Mouse (Mus musculus) forebrain, postnatal 0 days (tissue): Measurements from ENCODE around the gene Cnst. TPM values are rescaled to one million over a fixed set of nuclear protein-coding genes. Genes with fewer than 3 reads are reported as not detected.

Source experiments
- ATAC-seq: fragments of 200-750 bp; cut with Nextera tagmentation; 2 replicates; pipeline ENCODE4 v1.8.0; 2017; ENCODE audit warnings: mild to moderate bottlenecking, moderate library complexity
- DNase-seq: peaks from one replicate; pipeline ENCODE4 v3.0.0-alpha.2; 2015
- H3K27ac ChIP-seq: fragments of 300-500 bp; sonication (generic); 2 replicates; pipeline ENCODE4 v1.5.1; 2014; ENCODE audit warnings: low read depth, mild to moderate bottlenecking, antibody characterized with exemption, low read length, moderate library complexity, mixed read lengths
- H3K27me3 ChIP-seq: fragments of 300-500 bp; sonication (generic); 2 replicates; pipeline ENCODE4 v1.6.1; 2014; ENCODE audit warnings: mild to moderate bottlenecking, low read length, mixed read lengths; ENCODE audit not compliant: insufficient read depth
- H3K36me3 ChIP-seq: fragments of 300-500 bp; sonication (generic); 2 replicates; pipeline ENCODE4 v1.6.1; 2014; ENCODE audit warnings: mild to moderate bottlenecking, moderate library complexity; ENCODE audit not compliant: insufficient read depth
- H3K4me1 ChIP-seq: fragments of 300-500 bp; sonication (generic); 2 replicates; pipeline ENCODE4 v1.6.1; 2014; ENCODE audit warnings: antibody characterized with exemption; ENCODE audit not compliant: insufficient read depth
- H3K4me2 ChIP-seq: fragments of 300-500 bp; sonication (generic); 2 replicates; pipeline ENCODE4 v1.6.1; 2014; ENCODE audit warnings: low read depth, mild to moderate bottlenecking, moderate library complexity
- H3K4me3 ChIP-seq: fragments of 300-500 bp; sonication (generic); 2 replicates; pipeline ENCODE4 v1.5.1; 2014; ENCODE audit warnings: low read depth, low read length, mixed read lengths
- H3K9ac ChIP-seq: fragments of 300-500 bp; sonication (generic); 2 replicates; pipeline ENCODE4 v1.6.1; 2014; ENCODE audit warnings: mild to moderate bottlenecking
- H3K9me3 ChIP-seq: fragments of 300-500 bp; sonication (generic); 2 replicates; pipeline ENCODE4 v1.6.1; 2016; ENCODE audit warnings: low read length
- CTCF ChIP-seq: sonication (generic); IDR thresholded peaks from 2 replicates; pipeline ENCODE4 v1.5.1; 2016; ENCODE audit warnings: antibody characterized with exemption, control low read depth, low read depth
- WGBS: fragments of 180-500 bp; shearing (Covaris S2); extraction: QIAGEN DNeasy Blood & Tissue Kit; methylation state at CpG from one replicate; pipeline ENCODE4 v1.1.7; 2014; 5-methylcytosine and 5-hydroxymethylcytosine counted together
- polyA plus RNA-seq: library from polyadenylated mRNA; unstranded; fragments of >200 nt; fragmentation: Nextera tagmentation; extraction: Ambion mirVana; gene quantifications from 2 replicates; pipeline ENCODE4 v1.2.1, GENCODE M21; 2015
- total RNA-seq: library from RNA; depleted of rRNA; stranded (reverse); fragments of >200 nt; gene quantifications from 2 replicates; pipeline ENCODE4 v1.2.3, GENCODE M21; 2014

Gene Cnst
- total and polyA plus RNA-seq, 2 experiments from 2014 or later = 12.8 to 28.5 TPM

GRCm38 (mm10) chr1:179516941-179517712 lies 29.0 kb upstream of the Cnst start:
- Histone ChIP-seq H3K4me3 (peak overlapping the region; percentile 62), H3K4me1 (no peaks in the 10 kb centered on the region), H3K9ac (peak overlapping the region; percentile 58), H3K9me3 (no peaks in the 10 kb centered on the region), H3K4me2 (peak overlapping the region; percentile 97), H3K27ac (no peak overlapping the region), H3K36me3 (no peaks in the 10 kb centered on the region), H3K27me3 (no peaks in the 10 kb centered on the region)
- peak; percentile 50 for DNase-seq
- WGBS = under 1% methylated on average over 21 of the region's 21 CpGs
- TF ChIP-seq CTCF = no peak
- peak; percentile 71 for ATAC-seq

- DNase-seq (peak; percentile 94), ATAC-seq (peak; percentile 96)
- no peak within 1 kb of the TSS for H3K27ac ChIP-seq
These were observed 28.3 kb upstream of the Cnst start, which contains the start of gene Smyd3 for GRCm38 (mm10) chr1:179517713-179518465. Gene Smyd3, minus strand, starts transcription at chr1:179518041.

GRCm38 (mm10) chr1:179519901-179520300 lies 26.3 kb upstream of the Cnst start:
- H3K9ac ChIP-seq = no peak overlapping the region
- no peak overlapping the region for H3K4me2 ChIP-seq
- no peaks in the 10 kb centered on the region for H3K4me1 ChIP-seq
- H3K4me3 ChIP-seq = no peak overlapping the region
- ATAC-seq (no peak), DNase-seq (no peak)
- no peak for TF ChIP-seq CTCF
- H3K36me3 ChIP-seq = no peaks in the 10 kb centered on the region
- H3K9me3 ChIP-seq = no peaks in the 10 kb centered on the region
- no peaks in the 10 kb centered on the region for H3K27me3 ChIP-seq
- H3K27ac ChIP-seq = no peak overlapping the region
- WGBS = 84% methylated on average over 3 of the region's 3 CpGs

More at GRCm38 (mm10) chr1:179517713-179518465, 28.3 kb upstream of the Cnst start, which contains the start of gene Smyd3:
- H3K4me1 ChIP-seq = no peaks in the 10 kb centered on the region
- H3K36me3 ChIP-seq = no peaks in the 10 kb centered on the region
- 6% methylated on average over 39 of the region's 39 CpGs for WGBS
- H3K4me2 ChIP-seq = peak within 1 kb of the TSS; percentile 97
- H3K4me3 ChIP-seq = peak within 1 kb of the TSS; percentile 62
- H3K27me3 ChIP-seq = no peaks in the 10 kb centered on the region
- H3K9me3 ChIP-seq = no peaks in the 10 kb centered on the region
- peak within 1 kb of the TSS; percentile 58 for H3K9ac ChIP-seq
- peak; percentile 86 for TF ChIP-seq CTCF

GRCm38 (mm10) chr1:179539054-179539453 lies 7.1 kb upstream of the Cnst start:
- no peak overlapping the region for H3K27ac ChIP-seq
- no peaks in the 10 kb centered on the region for H3K27me3 ChIP-seq
- 93% methylated on average over 3 of the region's 3 CpGs for WGBS
- TF ChIP-seq CTCF = no peak
- no peak overlapping the region for H3K4me2 ChIP-seq
- no peaks in the 10 kb centered on the region for H3K4me1 ChIP-seq
- no peak for DNase-seq
- H3K4me3 ChIP-seq = no peak overlapping the region
- H3K9ac ChIP-seq = no peak overlapping the region
- peaks cover 33% of the 10 kb centered on the region for H3K36me3 ChIP-seq
- no peaks in the 10 kb centered on the region for H3K9me3 ChIP-seq
- no peak for ATAC-seq

GRCm38 (mm10) chr1:179539887-179540286 lies 6.3 kb upstream of the Cnst start:
- no peak for TF ChIP-seq CTCF
- 85% methylated on average over 3 of the region's 3 CpGs for WGBS

GRCm38 (mm10) chr1:179541502-179541901 lies 4.7 kb upstream of the Cnst start:
- WGBS = 56% methylated on average over 3 of the region's 3 CpGs
- TF ChIP-seq CTCF = peak; percentile 37
- Histone ChIP-seq H3K36me3 (peaks cover 26% of the 10 kb centered on the region), H3K27ac (no peak overlapping the region), H3K9me3 (no peaks in the 10 kb centered on the region), H3K27me3 (no peaks in the 10 kb centered on the region), H3K9ac (no peak overlapping the region), H3K4me2 (no peak overlapping the region), H3K4me3 (no peak overlapping the region), H3K4me1 (peaks cover 7% of the 10 kb centered on the region; the same call in 1 of the 2 replicates)
- ATAC-seq (no peak), DNase-seq (no peak)

More at GRCm38 (mm10) chr1:179539887-179540286, 6.3 kb upstream of the Cnst start:
- no peak overlapping the region for H3K4me3 ChIP-seq
- H3K36me3 ChIP-seq = peaks cover 31% of the 10 kb centered on the region
- DNase-seq = no peak
- ATAC-seq = no peak
- no peak overlapping the region for H3K9ac ChIP-seq
- H3K4me1 ChIP-seq = 0 out of 2 replicates have a peak, but pooled peaks cover 1% of the 10 kb centered on the region
- H3K9me3 ChIP-seq = no peaks in the 10 kb centered on the region
- H3K27me3 ChIP-seq = no peaks in the 10 kb centered on the region
- H3K4me2 ChIP-seq = no peak overlapping the region
- H3K27ac ChIP-seq = no peak overlapping the region

- Histone ChIP-seq H3K27ac (peak overlapping the region; percentile 95), H3K9ac (peak overlapping the region; percentile 80), H3K36me3 (0 out of 2 replicates have a peak, but pooled peaks cover 6% of the 10 kb centered on the region), H3K4me3 (peak overlapping the region; percentile 76), H3K4me2 (peak overlapping the region; percentile 57), H3K27me3 (no peaks in the 10 kb centered on the region), H3K9me3 (no peaks in the 10 kb centered on the region), H3K4me1 (peaks cover 17% of the 10 kb centered on the region)
- DNase-seq (no peak), ATAC-seq (peak; percentile 77)
- peak; percentile 32; the same call in 1 of the 2 replicates for TF ChIP-seq CTCF
- under 1% methylated on average over 44 of the region's 44 CpGs for WGBS
These were observed 364 bp downstream of the Cnst start for GRCm38 (mm10) chr1:179546551-179546917.
